In the genomic region with DNA sequence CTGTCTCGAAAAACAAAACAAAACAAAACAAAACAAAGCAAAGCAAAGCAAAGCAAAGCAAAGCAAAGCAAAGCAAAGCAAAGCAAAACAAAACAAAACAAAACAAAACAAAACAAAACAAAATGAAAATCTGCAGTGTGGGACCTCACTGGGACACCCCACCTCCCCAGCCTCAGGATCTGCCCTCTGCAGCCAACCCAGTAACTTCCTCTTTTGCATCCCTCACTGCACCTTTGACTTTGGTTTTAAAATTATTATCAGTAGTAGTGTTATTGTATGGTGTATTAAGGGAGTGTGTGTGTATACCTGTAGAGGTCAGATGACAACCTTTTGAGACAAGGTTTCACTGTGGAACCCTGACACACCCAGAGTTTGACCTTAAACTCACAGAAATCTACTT, we compare ENCODE assay signal across 4 mouse cellular contexts. TPM values are rescaled to one million over a fixed set of nuclear protein-coding genes. Genes with fewer than 3 reads are reported as not detected.
DNase-seq lines count a peak whose midpoint lies in the region; ATAC-seq lines count a peak whose summit lies in the region.

No protein-coding gene starts in this region.

- 0 out of 2 replicates have a peak, but pooled peaks have one; percentile 48 for ATAC-seq in common myeloid progenitor, adult 5-6 weeks (replicated peaks; ENCODE audit: low read depth, poor library complexity, severe bottlenecking)
- ATAC-seq in hematopoietic stem cell, adult 5-6 weeks (replicated peaks in 1 of 2; ENCODE audit: insufficient read depth in 1 of 2, low FRiP score in 2 of 2, low TSS enrichment in 1 of 2, low read depth in 1 of 2, poor library complexity in 2 of 2, severe bottlenecking in 2 of 2): 0 out of 4 replicates have a peak, but pooled peaks have one; percentile 35 to 51
- ATAC-seq in neutrophil, adult 5-6 weeks (ENCODE audit: extremely low read depth, insufficient number of reproducible peaks, low FRiP score, poor library complexity, severe bottlenecking): peak; percentile 23; the same call in 1 of the 2 replicates

- DNase-seq in B cell, adult 2 months: peak; percentile 19 to 24

RNA-seq across cellular contexts. Expression of gene Parvg, which starts 34.9 kb away (rescaled TPM):
- 172 and 201 TPM in 2 replicates for total RNA-seq in common myeloid progenitor, adult 5-6 weeks (2017)
- total RNA-seq in hematopoietic stem cell, adult 5-6 weeks (2017): 208 and 229 TPM in 2 replicates
- total RNA-seq in neutrophil, adult 5-6 weeks (2017): 98.6 and 118 TPM in 2 replicates

RNA-seq across cellular contexts. Expression of gene Parvb, which starts 57.1 kb away (rescaled TPM):
- total RNA-seq in common myeloid progenitor, adult 5-6 weeks (2017): 1.3 and 4.2 TPM in 2 replicates
- 0.45 and 2.5 TPM in 2 replicates for total RNA-seq in hematopoietic stem cell, adult 5-6 weeks (2017)
- total RNA-seq in neutrophil, adult 5-6 weeks (2017): 1.8 and 10.5 TPM in 2 replicates

Comparison
In these comparisons a context has a peak if more than half of its experiments do, and no peak if none do; other contexts are left out.
1. Peak in every context shown above with its lines: DNase-seq and ATAC-seq.